Mouse (Mus musculus) thymus, postnatal 25 days (tissue): Measurements from ENCODE around the gene Gm14862.
"Not testable (repeated sequence)": the region's sequence is repeated elsewhere in the genome, so short reads cannot be mapped to it uniquely, and the experiment has no call there.

Source experiments
- DNase-seq: peaks from one replicate; pipeline ENCODE4 v3.0.0; 2022

The Gm14862 gene

DNA sequence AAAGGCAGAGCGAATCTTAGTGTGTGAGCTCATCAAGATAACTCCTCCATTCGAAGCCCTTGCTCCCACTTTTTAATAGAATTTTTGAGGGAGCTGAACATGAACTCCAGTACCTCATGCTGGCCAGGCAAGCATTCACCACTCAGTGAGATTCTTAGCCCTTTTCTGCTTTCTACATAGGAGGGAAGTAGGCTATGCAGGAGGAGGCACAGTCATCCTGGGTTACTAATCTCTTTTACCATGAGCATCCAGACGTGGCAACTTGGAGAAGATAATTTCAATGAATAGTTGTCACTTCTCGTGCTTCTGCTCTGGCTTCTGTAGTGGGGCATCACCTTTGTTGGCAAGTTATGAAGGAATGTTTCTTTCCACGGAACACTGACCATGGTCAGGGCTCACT, at the start of gene Gm14862:
TSS of gene Gm14862 (minus strand) at position 134 of the 400 bp plus-strand sequence.
- no peak for DNase-seq

DNA sequence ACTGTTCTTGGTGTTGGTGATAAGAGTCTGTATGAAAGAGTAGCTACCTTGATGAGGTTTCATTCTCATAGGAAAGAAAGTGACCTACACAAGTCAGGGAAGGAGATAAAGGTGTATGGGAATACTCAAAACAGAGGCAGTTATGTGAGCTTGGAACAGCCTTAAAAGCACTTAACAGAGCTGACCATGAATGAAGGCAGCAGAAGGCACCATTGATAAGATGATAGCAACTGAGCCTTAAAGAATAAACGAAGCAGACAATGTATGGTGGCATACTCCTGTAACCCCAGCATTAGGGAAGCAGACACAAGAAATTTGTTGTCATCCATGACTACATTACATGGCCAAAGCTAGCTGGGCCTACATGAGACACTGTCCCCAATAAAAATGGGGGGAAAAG, 46.8 kb upstream of the Gm14862 start:
- DNase-seq: no peak

DNA sequence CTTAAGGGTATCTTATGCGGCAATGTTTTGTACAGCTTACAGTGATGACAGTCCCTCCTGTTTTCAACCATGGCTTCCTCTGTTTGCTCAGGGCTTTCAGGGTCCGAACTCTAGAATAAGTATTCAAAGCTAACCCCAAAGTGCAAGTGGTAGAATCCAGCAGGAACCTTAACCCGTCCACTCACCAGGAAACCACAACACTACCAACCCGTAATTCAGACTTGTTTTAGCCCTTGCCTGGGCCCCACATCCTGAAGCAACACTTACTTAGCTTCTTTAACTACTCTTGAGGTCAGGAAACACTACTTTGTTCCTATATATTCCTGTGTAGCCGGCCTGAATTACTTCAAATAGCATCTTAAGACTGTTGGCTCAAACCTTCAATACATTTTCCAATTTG, 46.1 kb upstream of the Gm14862 start:
- DNase-seq: no peak

DNA sequence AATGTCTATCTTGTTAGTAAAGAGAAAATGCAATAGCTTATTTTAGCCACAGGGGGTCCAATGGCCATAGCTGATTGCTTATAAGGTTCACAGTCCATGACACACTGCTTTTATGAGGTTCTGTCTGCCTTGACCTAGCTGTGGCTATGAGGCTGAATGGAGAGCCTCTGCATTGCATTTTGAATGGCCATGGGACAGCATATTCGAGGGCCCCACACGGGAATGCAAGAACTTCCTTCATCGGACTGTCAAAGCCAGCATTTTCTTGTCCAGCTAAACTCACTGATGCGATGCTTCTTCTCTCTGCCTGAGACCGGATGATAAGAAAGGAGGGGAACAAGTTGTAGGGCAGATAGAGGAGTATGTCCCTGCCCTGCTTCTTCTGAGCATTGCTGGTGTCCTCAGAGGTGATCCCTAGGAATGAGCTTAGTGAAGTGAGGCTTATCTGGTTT, 41.7 kb upstream of the Gm14862 start:
- no peak for DNase-seq

DNA sequence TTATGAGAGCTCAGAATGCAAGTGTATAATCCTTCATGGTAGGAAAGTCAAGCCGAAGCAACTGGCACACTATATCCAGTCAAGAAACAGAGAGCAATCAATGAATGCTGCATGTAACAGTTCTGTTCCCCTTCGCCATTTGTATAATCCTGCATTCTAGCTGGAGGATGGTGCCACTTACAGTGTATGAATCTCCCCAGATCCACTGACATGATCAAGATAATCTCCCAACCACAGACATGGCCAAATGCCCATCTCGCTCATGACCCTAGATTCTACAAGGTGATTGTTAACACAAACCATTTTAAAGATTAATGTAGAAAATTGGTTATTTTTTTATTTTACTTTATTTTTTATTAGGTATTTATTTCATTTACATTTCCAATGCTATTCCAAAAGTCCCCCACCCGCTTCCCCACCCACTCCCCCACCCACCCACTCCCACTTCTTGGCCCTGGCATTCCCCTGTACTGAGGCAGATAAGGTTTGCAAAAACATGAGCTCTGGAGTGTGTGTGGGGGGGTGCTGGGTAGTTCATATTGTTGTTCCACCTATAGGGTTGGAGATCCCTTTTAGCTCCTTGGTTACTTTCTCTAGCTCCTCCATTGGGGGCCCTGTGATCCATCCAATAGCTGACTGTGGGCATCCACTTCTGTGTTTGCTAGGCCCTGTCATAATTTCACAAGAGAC, 36.6 kb upstream of the Gm14862 start:
- DNase-seq: not testable (repeated sequence)

DNA sequence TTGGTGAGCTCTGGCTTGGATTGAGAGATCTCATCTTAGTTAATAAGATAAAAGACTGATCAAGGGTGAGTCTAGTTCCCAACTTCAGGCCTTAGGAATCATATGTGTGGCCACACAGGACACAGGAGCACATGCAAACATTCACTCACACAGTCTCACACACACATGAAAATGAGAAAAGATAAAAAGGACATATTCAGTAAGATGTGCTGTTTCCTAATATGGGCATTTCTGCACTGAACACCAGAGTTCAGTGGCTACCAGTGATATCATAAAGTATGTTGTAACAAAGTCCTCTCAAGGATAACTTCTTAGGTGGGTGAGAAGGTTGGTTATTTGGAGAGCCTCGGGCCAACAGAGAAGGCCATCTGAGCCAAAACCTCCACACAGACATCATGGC, 26.8 kb upstream of the Gm14862 start, which contains the start of gene H2al1m:
TSS of gene H2al1m (plus strand) at position 301 of the 400 bp plus-strand sequence.
- not testable (repeated sequence) for DNase-seq

DNA sequence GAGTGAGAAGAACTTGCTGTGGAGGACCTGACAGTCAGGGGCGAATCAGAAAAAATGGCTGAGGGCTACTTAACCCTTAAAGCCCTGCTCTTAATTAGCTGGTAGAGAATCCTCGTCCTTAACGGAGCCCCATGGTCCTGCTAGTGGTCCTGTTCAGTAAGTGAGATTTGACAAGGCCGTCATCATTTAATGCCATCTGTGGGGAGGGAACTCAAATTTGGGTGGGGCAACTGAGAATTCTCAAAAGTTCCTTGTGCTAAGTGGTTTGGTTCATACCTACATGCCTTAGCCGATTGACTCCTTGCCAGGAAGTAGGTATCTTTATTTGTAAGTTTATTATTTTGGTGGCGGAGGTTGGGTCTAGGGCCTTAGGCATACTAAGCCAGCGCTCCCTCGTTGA, 17.6 kb upstream of the Gm14862 start:
- DNase-seq: no peak

DNA sequence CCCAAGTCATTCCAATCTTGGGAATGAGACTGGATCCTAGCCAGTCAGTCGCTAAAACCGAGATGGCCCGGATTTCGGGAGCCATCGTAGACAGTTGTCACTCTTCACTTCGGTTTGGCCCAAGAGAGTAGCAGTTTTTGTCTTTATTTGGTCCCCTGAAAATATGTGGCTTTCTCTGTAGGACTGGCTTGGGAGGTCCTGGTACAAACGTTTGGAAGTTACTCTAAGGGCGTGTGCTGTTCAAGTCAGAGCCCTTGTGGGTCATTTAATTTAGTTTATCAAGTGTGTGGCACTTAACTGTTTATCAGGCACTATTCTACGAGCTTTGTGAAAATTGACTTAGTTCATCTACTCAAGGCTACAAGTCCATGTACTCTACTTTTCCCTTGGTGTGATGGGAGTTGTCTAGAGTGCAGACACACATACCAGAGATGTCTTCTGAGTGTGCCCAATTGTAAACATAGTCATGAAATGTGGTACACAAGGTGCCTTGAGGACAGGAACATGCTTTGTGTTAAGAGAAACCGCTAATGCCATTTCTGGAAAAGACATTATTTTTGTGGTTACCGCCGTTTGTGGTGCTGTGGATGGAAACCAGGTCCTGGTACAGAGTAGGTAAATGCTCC, 16.8 kb upstream of the Gm14862 start:
- DNase-seq: no peak

DNA sequence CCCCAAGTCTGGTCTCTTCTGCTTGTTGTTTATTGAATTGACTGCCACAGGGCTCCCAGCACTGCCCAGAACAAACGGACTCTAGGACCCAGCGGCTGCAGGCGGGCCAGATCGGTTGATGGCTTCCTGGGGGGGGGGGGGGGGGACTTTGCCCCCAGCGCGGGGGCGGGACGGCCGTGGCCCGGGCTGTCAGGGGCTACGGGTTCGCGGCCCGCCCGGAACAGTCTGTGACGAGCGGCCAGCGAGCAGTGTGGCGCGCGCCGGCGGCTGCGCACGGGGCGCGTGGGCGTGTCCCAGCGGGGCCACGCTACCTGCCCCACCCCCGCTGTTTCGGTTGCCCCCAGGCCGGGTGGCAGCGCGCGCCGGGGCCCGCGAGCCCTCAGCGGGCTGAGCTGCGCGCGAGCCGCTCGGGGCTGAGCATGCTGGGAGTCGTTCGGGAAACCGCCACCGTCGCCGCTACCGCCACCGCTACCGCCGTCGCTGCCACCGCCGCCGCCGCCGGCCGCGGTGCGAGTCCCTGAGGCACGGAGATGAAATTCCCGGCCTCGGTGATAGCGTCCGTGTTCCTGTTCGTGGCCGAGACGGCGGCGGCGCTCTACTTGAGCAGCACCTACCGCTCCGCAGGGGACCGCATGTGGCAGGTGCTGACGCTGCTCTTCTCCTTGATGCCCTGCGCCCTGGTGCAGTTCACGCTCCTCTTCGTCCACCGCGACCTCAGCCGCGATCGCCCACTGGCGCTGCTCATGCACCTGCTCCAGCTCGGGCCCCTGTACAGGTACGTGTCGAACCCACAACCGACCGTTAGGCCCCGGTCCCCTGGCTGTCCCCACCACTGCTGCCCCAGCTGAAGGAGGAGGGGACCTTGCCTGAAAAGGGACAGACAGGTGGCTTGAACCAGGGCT, 16.0 kb upstream of the Gm14862 start, which contains the start of gene Xk:
TSS of gene Xk (plus strand) at position 297 of the 902 bp plus-strand sequence.
- peak; percentile 62 for DNase-seq

DNA sequence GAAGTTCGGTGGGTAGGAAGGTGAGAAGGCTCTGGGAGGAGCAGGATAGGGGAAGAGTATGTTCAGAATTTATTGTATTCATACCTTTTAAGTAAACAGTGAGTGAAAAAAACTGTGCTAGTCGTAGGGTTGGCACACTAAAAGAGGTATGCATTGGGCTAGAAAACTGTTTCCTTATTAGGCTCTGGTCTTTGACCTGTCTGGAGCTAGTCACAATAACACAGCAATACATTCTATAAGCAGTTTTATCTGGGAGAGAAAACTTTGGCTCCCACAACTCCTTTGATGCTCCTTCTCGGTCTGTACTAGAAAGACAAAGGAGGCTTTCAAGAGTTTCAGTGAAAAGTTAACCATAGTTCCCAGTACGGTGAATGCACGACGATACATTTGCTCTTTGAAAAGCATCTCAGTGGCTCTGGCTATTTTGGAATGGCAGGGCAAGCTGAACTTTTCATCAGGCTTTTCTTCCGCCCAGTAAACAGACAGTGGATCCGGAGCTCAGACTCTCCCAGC, 15.3 kb upstream of the Gm14862 start:
- no peak for DNase-seq

DNA sequence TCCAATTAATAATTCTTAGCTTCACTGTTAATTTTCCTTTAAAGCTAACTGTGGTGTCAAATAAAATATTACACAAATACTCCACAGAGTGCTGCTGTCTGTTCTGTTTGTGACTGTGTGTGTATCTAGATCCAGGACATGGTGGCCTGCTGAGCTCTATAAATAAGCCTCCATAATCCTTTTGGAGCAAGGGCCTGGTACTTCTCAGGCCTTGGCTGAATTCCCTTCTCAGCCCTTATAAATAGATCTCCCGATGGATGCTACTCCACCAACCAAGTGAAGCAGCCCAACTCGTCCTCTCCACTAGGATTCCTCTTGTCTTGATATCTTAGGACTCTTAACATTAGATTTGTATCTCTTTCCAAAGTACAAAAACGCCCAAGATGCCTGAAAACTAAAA, 14.4 kb upstream of the Gm14862 start:
- DNase-seq: no peak

DNA sequence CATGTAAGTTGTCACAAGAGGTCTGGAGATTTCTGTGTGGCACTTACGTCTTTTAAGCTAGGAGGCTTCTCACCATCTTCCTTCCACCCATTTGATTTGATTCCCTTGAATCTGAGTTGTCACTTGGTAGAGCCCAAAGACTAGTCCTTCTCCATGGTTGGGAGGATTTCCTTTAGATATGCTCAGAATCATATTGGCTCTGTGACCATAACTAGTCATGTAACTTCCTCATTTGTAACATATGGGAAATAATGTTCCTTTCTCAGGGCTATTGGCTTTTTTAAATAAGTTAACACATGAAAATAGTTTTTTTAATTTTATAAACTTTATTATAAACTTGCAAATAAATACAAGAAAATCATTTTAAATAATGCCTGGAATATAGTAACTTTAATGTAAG, 2.6 kb upstream of the Gm14862 start:
- no peak for DNase-seq

DNA sequence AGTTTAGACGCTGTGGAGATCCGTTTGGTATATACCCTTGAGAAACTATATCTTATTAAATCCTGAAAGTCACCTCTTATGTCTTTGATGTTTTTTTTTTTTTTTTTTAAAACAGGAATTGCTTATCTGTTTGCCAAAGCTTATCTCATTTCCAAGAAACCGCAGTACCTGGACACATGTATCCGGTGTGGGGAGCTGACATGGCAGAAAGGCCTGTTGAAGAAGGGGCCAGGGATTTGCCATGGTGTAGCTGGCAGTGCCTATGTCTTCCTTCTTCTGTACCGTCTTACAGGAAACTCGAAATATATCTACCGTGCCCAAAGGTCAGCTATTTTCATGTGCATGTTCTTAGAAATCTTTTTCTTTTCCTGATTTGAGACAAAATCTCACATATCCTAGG, 1.1 kb upstream of the Gm14862 start:
- no peak for DNase-seq

DNA sequence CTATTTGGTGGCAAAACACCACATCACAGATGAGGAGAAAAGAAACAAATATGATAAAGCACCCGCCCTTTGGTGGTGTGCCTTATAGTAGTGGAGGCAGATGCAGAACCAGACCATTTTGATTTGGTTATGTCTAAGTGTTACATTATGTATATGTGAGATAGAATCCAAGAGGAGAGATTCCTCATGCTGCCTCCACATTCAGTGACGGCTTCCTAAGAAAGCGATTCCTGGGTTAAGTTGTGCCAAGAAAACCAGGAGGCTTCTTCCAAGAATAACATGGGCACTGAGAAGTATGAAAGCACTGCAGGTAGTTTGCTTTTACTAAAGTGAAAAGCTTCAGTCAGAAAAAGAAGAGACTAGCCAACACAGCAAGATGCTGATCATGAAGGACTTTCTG, 1.8 kb downstream of the Gm14862 start:
- no peak for DNase-seq

DNA sequence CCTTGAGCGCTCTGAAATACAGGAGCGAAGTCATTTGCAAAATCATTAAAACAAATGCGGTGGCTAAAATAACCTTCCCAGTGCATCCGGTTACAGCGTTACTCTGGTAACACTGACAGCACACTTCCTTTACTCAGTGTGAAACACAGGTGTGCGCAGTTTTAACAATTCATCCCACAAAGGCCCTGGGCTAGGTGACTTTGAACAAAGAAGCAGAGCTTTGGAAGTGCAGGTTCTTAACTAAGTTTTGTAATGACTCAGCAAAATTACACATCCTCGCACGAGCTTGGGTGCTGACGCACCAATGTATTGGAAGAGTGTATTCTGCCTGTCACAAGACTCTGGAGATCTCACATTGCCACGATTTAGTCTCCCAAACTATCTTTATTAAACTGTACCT, 2.7 kb downstream of the Gm14862 start:
- peak; percentile 1 for DNase-seq

DNA sequence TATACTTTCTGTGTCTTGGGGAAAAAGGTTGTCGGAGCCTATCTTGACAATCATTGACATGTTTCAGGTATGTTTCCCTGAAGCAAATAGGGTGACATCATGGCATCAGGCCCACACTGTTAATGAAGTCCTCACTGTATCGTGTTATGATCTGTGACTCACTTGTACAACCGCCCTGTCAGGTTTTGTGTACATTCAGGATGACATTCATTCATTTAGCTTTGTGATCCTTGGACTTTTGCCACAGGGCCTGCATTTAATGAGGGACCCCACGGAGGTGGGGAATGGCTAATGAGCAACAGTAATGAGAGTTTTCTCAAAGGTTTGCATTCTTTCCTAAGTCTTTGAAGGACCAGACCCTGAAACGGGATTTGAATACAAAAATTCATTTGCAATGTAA, 7.8 kb downstream of the Gm14862 start:
- DNase-seq: no peak

DNA sequence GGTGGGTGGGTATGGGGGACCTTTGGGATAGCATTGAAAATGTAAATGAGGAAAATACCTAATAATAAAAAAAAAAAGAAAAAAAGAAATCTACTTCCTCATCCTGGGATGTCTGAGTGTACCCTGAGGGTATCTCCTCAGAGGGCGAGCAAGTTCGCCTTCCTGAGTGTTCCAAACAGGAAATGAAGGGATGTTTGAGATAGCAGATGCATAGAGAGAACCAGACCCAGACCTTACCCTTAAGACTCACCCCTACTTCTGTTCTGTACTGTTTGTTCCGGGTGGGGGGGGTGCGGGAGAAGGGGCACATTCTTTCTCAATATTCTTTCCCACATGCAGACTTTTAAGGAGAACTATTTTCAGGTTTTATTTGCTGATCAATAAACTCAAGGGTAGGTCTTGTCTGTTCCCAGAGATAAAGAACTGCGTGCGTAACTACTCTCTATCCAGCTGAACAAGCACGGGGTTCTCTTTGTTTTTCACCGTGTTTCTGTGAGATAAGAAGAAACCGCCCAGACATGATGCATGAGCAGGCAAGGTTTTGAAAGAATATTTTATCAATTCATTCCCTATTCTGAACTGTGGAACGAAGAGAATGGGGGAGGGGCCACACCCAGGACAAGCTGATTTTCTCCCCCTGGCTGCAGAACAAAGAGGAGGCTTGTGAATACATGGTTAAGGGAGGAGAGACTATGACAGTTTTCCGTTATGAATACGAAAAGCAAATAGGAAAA, 11.9 kb downstream of the Gm14862 start:
- no peak for DNase-seq

DNA sequence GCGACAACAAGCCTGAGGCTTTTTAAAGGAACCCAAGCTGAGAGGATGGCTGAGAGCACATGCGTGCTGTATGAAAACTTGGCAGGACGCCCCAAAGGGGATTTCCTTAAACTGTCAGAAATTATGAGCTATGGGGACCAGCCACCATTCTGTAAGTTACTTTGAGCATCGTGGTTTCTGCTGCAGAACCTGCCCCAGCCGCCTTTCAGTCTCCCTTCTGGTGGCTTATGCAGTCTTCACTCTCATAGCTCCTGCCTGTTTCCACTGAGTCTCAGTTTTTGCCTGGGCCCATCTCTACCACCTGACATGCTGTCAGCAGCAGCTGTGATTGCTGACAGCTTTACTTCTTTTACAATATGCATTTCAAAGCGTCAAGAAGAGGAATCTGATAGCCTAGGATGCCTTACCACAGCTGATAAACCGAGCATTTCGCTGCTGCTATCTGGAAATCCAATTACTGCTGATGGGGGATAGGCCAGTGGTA, 13.3 kb downstream of the Gm14862 start:
- no peak for DNase-seq

DNA sequence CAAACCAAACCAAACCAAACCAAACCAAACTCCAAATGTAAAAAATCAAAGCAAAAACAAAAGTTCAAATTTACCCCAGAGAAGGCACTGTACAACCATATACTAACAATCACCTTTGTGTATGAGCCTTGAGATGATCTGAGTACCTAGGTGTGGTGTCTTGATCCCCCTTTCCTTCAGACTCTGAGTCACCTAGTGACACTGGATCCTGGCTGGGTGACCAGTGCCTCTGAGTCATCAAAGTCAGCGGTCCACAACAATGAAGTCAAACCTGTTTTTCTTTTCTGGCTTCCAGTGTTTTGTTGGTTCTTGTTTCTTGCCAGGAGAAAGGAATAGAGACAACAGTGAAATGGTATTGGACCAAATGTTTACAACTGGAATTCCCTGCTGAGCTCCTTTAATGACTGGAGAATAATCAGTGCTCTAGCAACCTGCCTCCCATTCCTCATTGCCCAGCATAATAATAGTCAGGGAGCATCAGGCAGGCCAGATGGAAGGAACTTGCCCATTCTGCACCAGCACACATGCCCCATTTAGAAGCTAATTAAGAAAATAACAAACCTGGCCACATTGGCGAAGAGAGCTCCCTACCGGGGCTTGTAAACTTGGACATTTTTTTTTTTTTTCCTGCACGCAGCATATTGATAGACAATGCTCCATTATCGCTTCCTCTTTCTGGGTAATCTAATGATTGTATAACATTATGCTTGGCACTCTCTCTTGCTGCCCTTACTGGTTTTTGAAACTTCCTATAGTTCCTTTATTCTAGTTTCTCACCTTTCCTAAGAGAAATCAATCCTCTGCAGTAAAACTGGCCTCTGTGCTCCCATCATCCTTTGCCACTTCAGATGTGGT, 15.7 kb downstream of the Gm14862 start:
- no peak for DNase-seq

DNA sequence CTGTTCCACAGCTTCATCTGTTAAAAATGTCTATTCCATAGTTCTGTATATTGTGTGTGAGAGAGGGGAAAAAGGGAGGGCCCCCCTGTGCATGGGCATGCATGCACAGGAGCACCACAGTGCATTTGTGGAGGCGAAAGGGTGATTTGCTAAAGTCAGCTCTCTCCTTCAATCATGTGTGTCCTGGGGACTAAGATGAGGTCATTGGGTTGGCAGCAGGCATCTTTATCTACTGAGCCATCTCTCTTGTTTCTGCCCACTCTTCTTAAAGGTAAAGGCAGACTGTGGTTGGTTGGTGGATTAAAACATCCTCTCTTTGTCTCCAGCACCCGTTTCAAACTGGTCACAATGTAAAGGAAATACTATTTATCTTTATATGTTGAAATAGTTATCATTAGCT, 29.6 kb downstream of the Gm14862 start:
- no peak for DNase-seq
